Mouse (Mus musculus) forebrain, embryonic 11.5 days (tissue): Measurements from ENCODE around the gene Map4k1. TPM values are rescaled to one million over a fixed set of nuclear protein-coding genes. Genes with fewer than 3 reads are reported as not detected.

Experiments used
- ATAC-seq: fragments of 200-750 bp; cut with Nextera tagmentation; replicated peaks from 2 replicates; pipeline ENCODE4 v1.8.0; 2017; ENCODE audit warnings: moderate TSS enrichment; ENCODE audit not compliant: low FRiP score
- DNase-seq: peaks from one replicate; pipeline ENCODE4 v3.0.0-alpha.2; 2017; ENCODE audit warnings: low spot score
- H3K27ac ChIP-seq: fragments of 300-500 bp; sonication (generic); 2 replicates; pipeline ENCODE4 v1.5.1; 2014; ENCODE audit warnings: low read depth, low read length
- H3K27me3 ChIP-seq: fragments of 300-500 bp; sonication (generic); 2 replicates; pipeline ENCODE4 v1.6.1; 2014; ENCODE audit warnings: mild to moderate bottlenecking, low read length, mixed read lengths; ENCODE audit not compliant: control insufficient read depth, insufficient read depth
- H3K36me3 ChIP-seq: fragments of 300-500 bp; sonication (generic); 2 replicates; pipeline ENCODE4 v1.6.1; 2014; ENCODE audit warnings: mild to moderate bottlenecking, low read length, moderate library complexity, mixed read lengths; ENCODE audit not compliant: control insufficient read depth, insufficient read depth
- H3K4me1 ChIP-seq: fragments of 300-500 bp; sonication (generic); replicated peaks from 2 replicates; pipeline ENCODE4 v1.6.1; 2014; ENCODE audit warnings: low read length, mixed read lengths; ENCODE audit not compliant: control insufficient read depth, insufficient read depth
- H3K4me2 ChIP-seq: fragments of 300-500 bp; sonication (generic); 2 replicates; pipeline ENCODE4 v1.6.1; 2014; ENCODE audit warnings: low read depth, mild to moderate bottlenecking, low read length, moderate library complexity, mixed read lengths; ENCODE audit not compliant: severe bottlenecking
- H3K4me3 ChIP-seq: fragments of 300-500 bp; sonication (generic); 2 replicates; pipeline ENCODE4 v1.5.1; 2014; ENCODE audit warnings: low read depth, low read length
- H3K9ac ChIP-seq: fragments of 300-500 bp; sonication (generic); 2 replicates; pipeline ENCODE4 v1.6.1; 2014; ENCODE audit warnings: low read length
- H3K9me3 ChIP-seq: fragments of 300-500 bp; sonication (generic); 2 replicates; pipeline ENCODE4 v1.6.1; 2016; ENCODE audit warnings: low read length, mixed read lengths; ENCODE audit not compliant: control insufficient read depth
- WGBS: fragments of 180-500 bp; shearing (Covaris S2); extraction: QIAGEN DNeasy Blood & Tissue Kit; methylation state at CpG from one replicate; pipeline ENCODE4 v1.1.7; 2014; 5-methylcytosine and 5-hydroxymethylcytosine counted together
- polyA plus RNA-seq: library from polyadenylated mRNA; unstranded; fragments of >200 nt; fragmentation: Nextera tagmentation; extraction: Ambion mirVana; gene quantifications from 2 replicates; pipeline ENCODE4 v1.2.1, GENCODE M21; 2014

Map4k1 gene
- polyA plus RNA-seq, 1 experiment from 2014 or later, result 5.9 TPM

GRCm38 (mm10) chr7:29031641-29032040, 49.8 kb downstream of the Map4k1 start:
- H3K4me3 ChIP-seq, result no peak overlapping the region
- DNase-seq (no peak), ATAC-seq (no peak)
- H3K9me3 ChIP-seq, result no peaks in the 10 kb centered on the region; the same call in 1 of the 2 replicates
- 93% methylated on average over 10 of the region's 10 CpGs for WGBS
- H3K27me3 ChIP-seq, result no peaks in the 10 kb centered on the region
- H3K9ac ChIP-seq, result no peak overlapping the region
- H3K27ac ChIP-seq, result no peak overlapping the region
- H3K4me1 ChIP-seq, result no peaks in the 10 kb centered on the region
- no peak overlapping the region for H3K4me2 ChIP-seq
- H3K36me3 ChIP-seq, result no peaks in the 10 kb centered on the region

GRCm38 (mm10) chr7:29032685-29033084, 50.8 kb downstream of the Map4k1 start:
- Histone ChIP-seq H3K9me3 (no peaks in the 10 kb centered on the region; the same call in 1 of the 2 replicates), H3K27me3 (no peaks in the 10 kb centered on the region), H3K4me2 (no peak overlapping the region), H3K4me3 (no peak overlapping the region), H3K27ac (no peak overlapping the region), H3K4me1 (no peaks in the 10 kb centered on the region), H3K9ac (no peak overlapping the region), H3K36me3 (no peaks in the 10 kb centered on the region)
- ATAC-seq (no peak), DNase-seq (no peak)
- WGBS, result 82% methylated on average over 5 of the region's 5 CpGs

- no peaks in the 10 kb centered on the region for H3K36me3 ChIP-seq
- no peak overlapping the region for H3K27ac ChIP-seq
These were observed 55.4 kb downstream of the Map4k1 start for GRCm38 (mm10) chr7:29037261-29037660.

GRCm38 (mm10) chr7:29039604-29039984, 57.7 kb downstream of the Map4k1 start:
- H3K27me3 ChIP-seq, result no peaks in the 10 kb centered on the region
- H3K4me1 ChIP-seq, result peaks cover 7% of the 10 kb centered on the region; the same call in 1 of the 2 replicates
- ATAC-seq (peak; percentile 75), DNase-seq (peak; percentile 93)
- H3K27ac ChIP-seq, result no peak overlapping the region
- WGBS, result 2% methylated on average over 11 of the region's 11 CpGs
- no peaks in the 10 kb centered on the region for H3K36me3 ChIP-seq
- H3K4me3 ChIP-seq, result peak overlapping the region; percentile 37
- no peaks in the 10 kb centered on the region for H3K9me3 ChIP-seq
- H3K9ac ChIP-seq, result peak overlapping the region; percentile 69
- H3K4me2 ChIP-seq, result peak overlapping the region; percentile 77

More at GRCm38 (mm10) chr7:29037261-29037660, 55.4 kb downstream of the Map4k1 start:
- WGBS, result 85% methylated on average over 6 of the region's 6 CpGs
- DNase-seq, result no peak
- Histone ChIP-seq H3K4me1 (peaks cover 7% of the 10 kb centered on the region; the same call in 1 of the 2 replicates), H3K4me2 (no peak overlapping the region), H3K27me3 (no peaks in the 10 kb centered on the region), H3K9me3 (no peaks in the 10 kb centered on the region; the same call in 1 of the 2 replicates), H3K4me3 (no peak overlapping the region), H3K9ac (no peak overlapping the region)
- no peak for ATAC-seq

- ATAC-seq, result peak; percentile 67
- H3K9me3 ChIP-seq, result no peaks in the 10 kb centered on the region
- H3K27me3 ChIP-seq, result no peaks in the 10 kb centered on the region
- H3K4me1 ChIP-seq, result peaks cover 7% of the 10 kb centered on the region; the same call in 1 of the 2 replicates
- 1% methylated on average over 26 of the region's 26 CpGs for WGBS
- H3K4me3 ChIP-seq, result peak overlapping the region; percentile 37
- H3K36me3 ChIP-seq, result no peaks in the 10 kb centered on the region
- H3K9ac ChIP-seq, result peak overlapping the region; percentile 69
- peak overlapping the region; percentile 77 for H3K4me2 ChIP-seq
- peak; percentile 79 for DNase-seq
- no peak overlapping the region for H3K27ac ChIP-seq
These were observed 58.3 kb downstream of the Map4k1 start for GRCm38 (mm10) chr7:29039985-29040661.

GRCm38 (mm10) chr7:29041194-29041593, 59.3 kb downstream of the Map4k1 start:
- Histone ChIP-seq H3K27me3 (no peaks in the 10 kb centered on the region), H3K4me1 (peaks cover 7% of the 10 kb centered on the region; the same call in 1 of the 2 replicates), H3K9ac (no peak overlapping the region), H3K9me3 (no peaks in the 10 kb centered on the region), H3K36me3 (no peaks in the 10 kb centered on the region), H3K27ac (no peak overlapping the region), H3K4me2 (no peak overlapping the region), H3K4me3 (no peak overlapping the region)
- DNase-seq (no peak), ATAC-seq (no peak)
- 82% methylated on average over 5 of the region's 5 CpGs for WGBS

- ATAC-seq (no peak), DNase-seq (no peak)
- Histone ChIP-seq H3K27ac (no peak overlapping the region), H3K36me3 (no peaks in the 10 kb centered on the region), H3K9me3 (peaks cover 2% of the 10 kb centered on the region; the same call in 1 of the 2 replicates), H3K9ac (no peak overlapping the region), H3K27me3 (no peaks in the 10 kb centered on the region), H3K4me2 (no peak overlapping the region), H3K4me1 (peaks cover 7% of the 10 kb centered on the region; the same call in 1 of the 2 replicates), H3K4me3 (no peak overlapping the region)
- 80% methylated on average over 19 of the region's 19 CpGs for WGBS
These were observed 61.3 kb downstream of the Map4k1 start for GRCm38 (mm10) chr7:29043016-29043673.

GRCm38 (mm10) chr7:29043674-29044057, 61.8 kb downstream of the Map4k1 start:
- ATAC-seq (no peak), DNase-seq (no peak)
- no peak overlapping the region for H3K4me2 ChIP-seq
- no peaks in the 10 kb centered on the region for H3K36me3 ChIP-seq
- no peak overlapping the region for H3K4me3 ChIP-seq
- H3K9ac ChIP-seq, result no peak overlapping the region
- WGBS, result 48% methylated on average over 9 of the region's 11 CpGs
- H3K9me3 ChIP-seq, result peaks cover 3% of the 10 kb centered on the region; the same call in 1 of the 2 replicates
- peaks cover 7% of the 10 kb centered on the region; the same call in 1 of the 2 replicates for H3K4me1 ChIP-seq
- no peaks in the 10 kb centered on the region for H3K27me3 ChIP-seq
- H3K27ac ChIP-seq, result no peak overlapping the region
